Mouse (Mus musculus) embryonic facial prominence, embryonic 12.5 days (tissue): ENCODE data around the gene Pfdn6. TPM values are rescaled to one million over a fixed set of nuclear protein-coding genes. Genes with fewer than 3 reads are reported as not detected.
A peak's percentile ranks its signal among the peaks of the same experiment; 100 is the strongest.

Experiments used
- ATAC-seq: fragments of 200-750 bp; cut with Nextera tagmentation; 2 replicates; pipeline ENCODE4 v1.8.0; 2017; ENCODE audit not compliant: insufficient number of reproducible peaks, insufficient read depth, low FRiP score, low TSS enrichment
- H3K27ac ChIP-seq: fragments of 300-500 bp; sonication (generic); 2 replicates; pipeline ENCODE4 v1.5.1; 2016; ENCODE audit warnings: mild to moderate bottlenecking
- H3K27me3 ChIP-seq: fragments of 300-500 bp; sonication (generic); 2 replicates; pipeline ENCODE4 v1.6.1; 2016; ENCODE audit warnings: mild to moderate bottlenecking, moderate library complexity
- H3K36me3 ChIP-seq: fragments of 300-500 bp; sonication (generic); 2 replicates; pipeline ENCODE4 v1.6.1; 2016; ENCODE audit warnings: mild to moderate bottlenecking
- H3K4me1 ChIP-seq: fragments of 300-500 bp; sonication (generic); 2 replicates; pipeline ENCODE4 v1.6.1; 2016
- H3K4me2 ChIP-seq: fragments of 300-500 bp; sonication (generic); replicated peaks from 2 replicates; pipeline ENCODE4 v1.6.1; 2016; ENCODE audit warnings: mild to moderate bottlenecking, moderate library complexity
- H3K4me3 ChIP-seq: fragments of 300-500 bp; sonication (generic); 2 replicates; pipeline ENCODE4 v1.5.1; 2016; ENCODE audit warnings: mild to moderate bottlenecking
- H3K9ac ChIP-seq: fragments of 300-500 bp; sonication (generic); 2 replicates; pipeline ENCODE4 v1.6.1; 2016; ENCODE audit warnings: mild to moderate bottlenecking, moderate library complexity
- H3K9me3 ChIP-seq: fragments of 300-500 bp; sonication (generic); 2 replicates; pipeline ENCODE4 v1.6.1; 2016; ENCODE audit warnings: mild to moderate bottlenecking, moderate library complexity
- WGBS: fragments of 180-500 bp; shearing (Covaris S2); methylation state at CpG from one replicate; pipeline ENCODE4 v1.1.7; 2016; 5-methylcytosine and 5-hydroxymethylcytosine counted together
- polyA plus RNA-seq: library from polyadenylated mRNA; unstranded; fragments of >200 nt; fragmentation: Nextera tagmentation; extraction: Ambion mirVana; gene quantifications from 2 replicates; pipeline ENCODE4 v1.2.1, GENCODE M21; 2016

Pfdn6 gene
- polyA plus RNA-seq, 1 experiment from 2014 or later = 184 TPM

GRCm38 (mm10) chr17:33930280-33931158 lies 9.6 kb downstream of the Pfdn6 start:
- Histone ChIP-seq H3K36me3 (peaks cover 36% of the 10 kb centered on the region), H3K9ac (peak overlapping the region; percentile 89), H3K4me2 (peak overlapping the region; percentile 99), H3K4me1 (peaks cover 14% of the 10 kb centered on the region), H3K4me3 (peak overlapping the region; percentile 88), H3K9me3 (no peaks in the 10 kb centered on the region), H3K27me3 (no peaks in the 10 kb centered on the region), H3K27ac (peak overlapping the region; percentile 95)
- under 1% methylated on average over 43 of the region's 45 CpGs for WGBS
- no peak for ATAC-seq

- peak within 1 kb of the TSS; percentile 95 for H3K27ac ChIP-seq
- H3K9me3 ChIP-seq = no peaks in the 10 kb centered on the region
- under 1% methylated on average over 76 of the region's 80 CpGs for WGBS
- H3K36me3 ChIP-seq = peaks cover 27% of the 10 kb centered on the region
- peak within 1 kb of the TSS; percentile 99 for H3K4me2 ChIP-seq
- peaks cover 14% of the 10 kb centered on the region for H3K4me1 ChIP-seq
- H3K4me3 ChIP-seq = peak within 1 kb of the TSS; percentile 88
- ATAC-seq = peak; percentile 70
- no peaks in the 10 kb centered on the region for H3K27me3 ChIP-seq
- H3K9ac ChIP-seq = peak within 1 kb of the TSS; percentile 89
Observed at GRCm38 (mm10) chr17:33929371-33930279, 10.5 kb downstream of the Pfdn6 start, which contains the start of gene Rgl2. Gene Rgl2 (plus strand): TSS chr17:33929543.

GRCm38 (mm10) chr17:33928251-33928947 lies 11.7 kb downstream of the Pfdn6 start:
- peak overlapping the region; percentile 99 for H3K4me2 ChIP-seq
- ATAC-seq = no peak
- H3K4me1 ChIP-seq = peaks cover 14% of the 10 kb centered on the region
- H3K4me3 ChIP-seq = peak overlapping the region; percentile 88
- no peaks in the 10 kb centered on the region for H3K27me3 ChIP-seq
- H3K27ac ChIP-seq = no peak overlapping the region
- no peaks in the 10 kb centered on the region for H3K9me3 ChIP-seq
- WGBS = 63% methylated on average over 21 of the region's 21 CpGs
- H3K9ac ChIP-seq = peak overlapping the region; percentile 89
- peaks cover 16% of the 10 kb centered on the region for H3K36me3 ChIP-seq

- no peaks in the 10 kb centered on the region for H3K27me3 ChIP-seq
- WGBS = 83% methylated on average over 17 of the region's 17 CpGs
- no peak overlapping the region; the same call in 1 of the 2 replicates for H3K9ac ChIP-seq
- H3K36me3 ChIP-seq = peaks cover 3% of the 10 kb centered on the region; the same call in 1 of the 2 replicates
- H3K4me2 ChIP-seq = no peak overlapping the region
- peaks cover 11% of the 10 kb centered on the region for H3K4me1 ChIP-seq
- H3K9me3 ChIP-seq = no peaks in the 10 kb centered on the region
- H3K27ac ChIP-seq = no peak overlapping the region
- no peak overlapping the region for H3K4me3 ChIP-seq
- no peak for ATAC-seq
Observed at GRCm38 (mm10) chr17:33926207-33926932, 13.8 kb downstream of the Pfdn6 start.

- Histone ChIP-seq H3K27me3 (no peaks in the 10 kb centered on the region), H3K9ac (no peak overlapping the region), H3K4me1 (peaks cover 4% of the 10 kb centered on the region; the same call in 1 of the 2 replicates), H3K4me3 (no peak overlapping the region), H3K36me3 (peaks cover 3% of the 10 kb centered on the region; the same call in 1 of the 2 replicates), H3K27ac (no peak overlapping the region), H3K4me2 (no peak overlapping the region), H3K9me3 (no peaks in the 10 kb centered on the region)
- WGBS = 81% methylated on average over 21 of the region's 21 CpGs
- no peak for ATAC-seq
Observed at GRCm38 (mm10) chr17:33925406-33926116, 14.6 kb downstream of the Pfdn6 start.

- Histone ChIP-seq H3K9ac (no peak overlapping the region), H3K4me1 (peaks cover 10% of the 10 kb centered on the region), H3K36me3 (peaks cover 3% of the 10 kb centered on the region; the same call in 1 of the 2 replicates), H3K4me3 (no peak overlapping the region), H3K4me2 (no peak overlapping the region), H3K9me3 (no peaks in the 10 kb centered on the region), H3K27ac (no peak overlapping the region), H3K27me3 (no peaks in the 10 kb centered on the region)
- 83% methylated on average over 10 of the region's 10 CpGs for WGBS
- no peak for ATAC-seq
Observed at GRCm38 (mm10) chr17:33924577-33925283, 15.4 kb downstream of the Pfdn6 start.

- Histone ChIP-seq H3K4me1 (peaks cover 22% of the 10 kb centered on the region), H3K4me3 (no peak overlapping the region), H3K27ac (no peak overlapping the region), H3K9ac (no peak overlapping the region), H3K27me3 (0 out of 2 replicates have a peak, but pooled peaks cover 2% of the 10 kb centered on the region), H3K9me3 (no peaks in the 10 kb centered on the region), H3K4me2 (no peak overlapping the region), H3K36me3 (peaks cover 8% of the 10 kb centered on the region)
- 87% methylated on average over 7 of the region's 7 CpGs for WGBS
- no peak for ATAC-seq
Observed at GRCm38 (mm10) chr17:33921361-33921760, 18.8 kb downstream of the Pfdn6 start.

- Histone ChIP-seq H3K27ac (peak overlapping the region; percentile 78), H3K4me1 (peaks cover 22% of the 10 kb centered on the region), H3K9me3 (no peaks in the 10 kb centered on the region), H3K9ac (peak overlapping the region; percentile 79), H3K4me2 (peak overlapping the region; percentile 98), H3K4me3 (peak overlapping the region; percentile 57), H3K27me3 (0 out of 2 replicates have a peak, but pooled peaks cover 2% of the 10 kb centered on the region), H3K36me3 (peaks cover 8% of the 10 kb centered on the region; the same call in 1 of the 2 replicates)
- ATAC-seq = no peak
- under 1% methylated on average over 36 of the region's 36 CpGs for WGBS
Observed at GRCm38 (mm10) chr17:33920282-33921097, 19.7 kb downstream of the Pfdn6 start.
